Mouse (Mus musculus): Measurements from ENCODE around the gene Sfi1.
"Not testable (repeated sequence)": the region's sequence is repeated elsewhere in the genome, so short reads cannot be mapped to it uniquely, and the experiment has no call there.

Sfi1 gene

DNA sequence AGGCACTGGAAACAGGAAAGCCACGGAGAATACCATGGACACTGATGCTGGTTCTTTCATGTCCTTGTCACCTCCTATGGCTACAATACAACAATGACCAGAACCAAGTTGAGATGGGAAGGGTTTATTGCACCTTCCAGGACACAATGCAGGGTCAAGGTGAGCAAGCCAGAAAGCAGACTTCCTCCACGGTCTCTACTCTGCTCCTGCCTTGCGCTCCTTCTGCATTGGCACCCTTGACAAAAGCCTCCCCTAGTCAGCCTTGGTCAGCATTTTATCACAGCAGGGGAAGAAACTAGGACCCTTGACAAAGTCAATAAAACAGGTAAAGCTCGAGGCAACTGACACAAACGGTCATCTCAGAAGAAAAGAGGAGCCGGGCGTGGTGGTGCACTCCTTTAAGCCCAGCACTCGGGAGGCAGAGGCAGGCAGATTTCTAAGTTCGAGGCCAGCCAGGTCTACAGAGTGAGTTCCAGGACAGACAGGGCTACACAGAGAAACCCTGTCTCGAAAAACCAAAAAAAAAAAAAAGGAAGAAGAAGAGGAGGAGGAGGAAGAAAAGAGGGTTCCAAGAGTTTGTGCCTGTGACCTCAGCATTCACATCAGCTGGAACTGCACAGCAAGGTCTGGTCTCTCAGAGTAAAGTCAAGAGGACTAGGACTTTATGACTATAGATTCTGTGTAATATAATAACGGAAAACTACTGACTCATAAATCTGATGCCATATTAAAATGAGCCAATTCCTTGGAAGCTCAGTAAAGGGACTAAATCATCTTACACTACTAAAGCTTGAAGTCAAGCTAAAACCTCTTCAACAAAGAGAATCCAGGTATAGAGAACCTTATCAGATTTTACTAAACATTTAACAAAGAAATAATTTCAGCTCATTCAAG is 19.6 kb downstream of the Sfi1 start:
- DNase-seq (ENCODE audit: low spot score) = peak; percentile 81

DNA sequence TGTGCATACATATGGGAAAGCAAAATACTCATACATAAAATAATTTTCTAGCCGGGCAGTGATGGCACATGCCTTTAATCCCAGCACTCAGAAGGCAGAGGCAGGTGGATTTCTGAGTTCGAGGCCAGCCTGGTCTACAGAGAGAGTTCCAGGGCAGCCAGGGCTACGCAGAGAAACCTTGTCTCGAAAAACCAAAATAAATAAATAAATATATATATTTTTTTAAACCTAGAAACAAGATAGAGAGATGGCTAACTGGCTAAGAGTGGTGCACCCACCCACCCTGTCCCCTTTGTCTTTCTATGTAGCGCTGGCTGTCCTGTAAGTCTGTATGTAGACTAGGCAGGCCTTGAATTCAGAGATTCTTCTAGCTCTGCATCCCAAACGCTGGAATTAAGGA is 20.7 kb downstream of the Sfi1 start:
- not testable (repeated sequence) for DNase-seq (ENCODE audit: low spot score)

DNA sequence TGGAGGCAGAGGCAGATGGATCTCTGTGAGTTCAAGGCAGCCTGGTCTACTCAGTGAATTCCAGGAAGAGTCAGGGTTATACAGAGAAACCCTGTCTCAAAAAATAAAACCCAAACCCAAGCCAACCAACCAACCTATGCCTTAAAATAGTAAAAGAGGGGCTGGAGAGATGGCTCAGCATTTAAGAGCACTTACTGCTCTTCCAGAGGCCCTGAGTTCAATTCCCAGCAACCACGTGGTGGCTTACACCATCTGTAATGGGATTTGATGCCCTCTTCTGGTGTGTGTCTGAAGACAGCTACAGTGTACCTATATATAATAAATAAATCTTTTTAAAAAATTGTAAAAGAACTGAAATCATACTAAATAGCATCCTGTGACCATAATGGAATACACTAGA is 21.3 kb downstream of the Sfi1 start:
- peak; percentile 63 for DNase-seq (ENCODE audit: low spot score)

DNA sequence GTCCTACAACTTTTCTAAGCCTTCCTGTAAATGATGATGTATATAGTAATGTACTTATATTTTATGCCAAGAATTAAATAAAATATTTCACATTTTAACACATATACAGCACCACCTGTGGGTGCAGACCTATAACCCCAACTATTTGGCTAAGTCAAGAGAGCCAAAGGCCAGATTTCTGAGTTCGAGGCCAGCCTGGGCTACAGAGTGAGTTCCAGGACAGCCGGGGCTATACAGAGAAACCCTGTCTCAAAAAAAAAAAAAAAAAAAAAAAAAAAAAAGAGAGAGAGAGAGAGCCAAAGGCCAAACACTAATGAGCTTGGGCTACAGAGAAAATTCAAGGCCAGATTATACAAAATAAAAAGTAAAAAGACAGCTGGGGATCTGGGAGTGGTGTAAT is 24.2 kb downstream of the Sfi1 start:
- DNase-seq (ENCODE audit: low spot score) = peak; percentile 36

DNA sequence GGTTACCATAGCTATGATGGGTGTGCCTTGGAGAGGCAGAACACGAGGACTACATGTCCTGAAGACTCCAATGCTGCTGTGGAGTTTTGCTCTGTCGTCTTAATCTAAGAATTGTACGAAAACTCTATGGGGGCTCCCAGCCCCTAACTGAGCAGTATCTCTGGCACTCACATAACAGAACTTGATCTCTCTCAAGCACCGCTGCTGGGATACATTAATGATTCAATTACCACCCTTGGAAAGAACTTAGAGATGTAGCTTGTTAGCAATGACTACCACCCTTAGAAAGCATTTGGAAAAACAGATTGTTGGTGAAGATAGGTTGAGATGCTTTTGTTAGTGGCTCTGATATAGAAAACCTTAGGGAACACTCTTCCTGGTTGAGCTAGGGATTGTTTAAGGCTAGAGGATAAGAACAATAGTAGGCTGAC is 25.7 kb downstream of the Sfi1 start:
- peak; percentile 60 for DNase-seq (ENCODE audit: low spot score)

DNA sequence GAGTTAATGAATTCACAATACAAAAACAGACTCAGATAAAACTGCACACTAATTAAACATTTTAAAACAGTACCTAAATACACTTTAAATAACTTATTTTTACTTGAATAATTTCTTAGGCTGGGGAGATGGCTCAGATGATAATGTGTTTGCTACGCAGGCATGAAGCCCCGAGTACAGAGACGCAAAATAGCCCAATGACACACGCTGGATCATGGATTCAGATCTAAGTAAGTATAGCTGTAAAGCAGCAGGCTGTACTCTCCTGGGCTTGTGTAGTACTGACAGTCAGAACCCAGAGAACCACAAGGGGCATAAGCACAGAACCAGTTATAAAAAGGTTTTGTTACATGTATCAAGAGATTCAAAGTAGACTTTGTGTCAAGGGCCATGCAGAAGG is 26.1 kb downstream of the Sfi1 start:
- not testable (repeated sequence) for DNase-seq (ENCODE audit: low spot score)

DNA sequence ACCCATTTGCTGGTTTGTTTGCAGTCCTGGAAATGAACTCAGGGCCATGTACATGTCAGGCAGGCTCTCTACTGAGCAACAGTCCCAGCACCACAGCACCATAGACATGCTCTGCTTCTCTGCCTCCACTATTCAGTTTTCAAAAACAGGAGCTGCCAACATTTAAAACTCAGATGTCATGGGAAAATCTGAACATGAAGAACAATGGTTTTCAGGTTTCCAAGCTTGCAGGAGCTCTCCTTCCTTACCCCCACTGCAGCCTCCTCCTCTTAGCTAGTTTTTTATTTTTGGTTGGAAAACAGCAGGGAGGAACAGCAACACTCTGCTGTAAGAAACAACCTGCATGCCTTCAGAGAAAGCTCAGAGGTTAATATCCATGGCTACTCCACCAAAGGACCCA is 26.9 kb downstream of the Sfi1 start:
- DNase-seq (ENCODE audit: low spot score) = not testable (repeated sequence)

DNA sequence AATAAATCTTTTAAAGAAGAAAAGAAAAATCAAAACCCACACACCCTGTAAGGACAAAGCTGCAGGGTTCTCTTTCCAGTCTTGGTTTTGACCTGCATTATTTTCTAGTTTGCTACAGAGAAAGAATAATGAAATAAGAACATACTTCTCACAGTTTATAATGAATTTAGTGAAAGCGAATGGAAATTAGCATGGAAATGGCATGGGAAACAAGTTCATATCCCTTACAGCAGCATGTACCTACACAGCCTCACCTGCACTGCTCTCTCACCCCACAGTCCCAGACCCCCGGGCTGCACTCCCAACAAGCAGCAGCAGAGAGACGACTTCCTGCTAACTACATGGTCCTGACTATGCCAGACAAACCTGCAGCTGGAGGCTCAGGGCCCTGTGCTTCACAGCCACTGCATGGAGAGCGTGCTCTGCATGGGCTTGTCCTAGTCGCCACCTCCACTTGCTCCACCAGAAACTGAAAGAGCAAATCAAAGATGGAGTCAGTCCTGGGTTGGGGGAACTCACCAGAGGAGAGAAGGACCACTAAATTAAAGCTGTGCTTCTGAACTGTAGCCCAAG is 28.0 kb downstream of the Sfi1 start:
- DNase-seq (ENCODE audit: low spot score) = not testable (repeated sequence)

DNA sequence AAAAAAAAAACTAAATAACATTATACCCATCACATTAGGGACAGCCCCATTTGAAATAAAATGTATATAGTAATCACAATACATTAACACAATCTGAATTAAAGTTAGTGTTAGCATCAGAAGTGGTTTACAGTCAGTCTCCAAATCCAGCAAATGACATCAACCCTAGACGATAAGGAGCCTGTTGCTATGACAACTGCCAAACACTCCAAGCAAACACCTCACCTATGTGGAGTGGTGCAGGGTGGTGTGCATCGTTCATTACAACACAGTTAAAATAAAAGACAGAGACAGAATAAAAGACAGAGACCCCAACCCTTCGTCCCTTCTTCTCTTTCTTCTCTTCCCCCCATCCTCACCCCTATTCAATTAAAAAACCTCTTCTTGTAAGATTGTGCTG is 29.6 kb downstream of the Sfi1 start:
- DNase-seq (ENCODE audit: low spot score) = not testable (repeated sequence)

DNA sequence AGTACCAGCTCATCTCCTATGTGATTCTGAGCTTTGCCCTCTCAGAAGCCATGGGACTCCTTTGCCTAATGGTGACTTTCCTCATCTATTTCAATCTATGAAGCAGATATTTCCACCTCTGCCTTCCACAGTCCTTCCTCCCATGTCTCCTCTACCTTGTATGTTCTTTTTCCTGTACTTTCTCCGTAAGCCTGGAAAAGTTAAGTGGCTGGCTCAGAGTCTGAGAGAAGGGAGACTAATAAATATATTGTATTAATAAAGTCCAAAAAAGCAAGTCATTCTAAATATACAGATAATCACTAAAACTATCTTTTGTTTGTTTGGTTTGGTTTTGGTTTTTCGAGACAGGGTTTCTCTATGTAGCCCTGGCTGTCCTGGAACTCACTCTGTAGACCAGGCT is 30.1 kb downstream of the Sfi1 start:
- DNase-seq (ENCODE audit: low spot score) = peak; percentile 46

DNA sequence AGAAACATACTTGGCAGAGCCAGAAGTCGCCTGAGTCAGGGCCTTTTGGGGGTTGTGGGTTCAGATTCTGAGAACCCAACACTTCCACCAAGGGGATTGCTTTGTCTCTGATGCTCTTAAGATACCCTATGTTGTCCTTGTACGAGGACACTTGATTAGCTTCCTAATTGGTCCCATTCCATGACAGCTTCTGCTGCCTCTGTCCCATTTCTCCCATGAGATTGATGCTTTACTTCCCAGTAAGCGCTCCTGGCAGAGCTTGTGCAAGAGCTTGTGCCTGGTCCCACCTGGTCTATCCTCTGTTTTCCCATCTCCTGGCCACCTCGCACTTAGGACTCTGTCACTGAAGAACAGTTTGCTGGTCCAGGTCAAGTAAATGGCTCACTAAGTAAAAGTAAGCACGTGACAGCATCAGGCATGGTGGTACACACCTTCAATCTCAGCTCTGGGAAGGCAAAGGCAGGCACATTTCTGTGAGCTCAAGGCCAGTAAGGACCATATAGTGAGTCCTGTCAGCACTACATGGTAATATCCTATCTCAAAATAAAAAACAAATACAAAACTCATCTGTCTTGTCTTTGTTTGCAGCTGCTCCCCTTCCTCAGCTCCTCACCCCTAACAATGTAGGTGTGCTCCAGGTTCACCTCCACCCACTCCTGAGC is 30.9 kb downstream of the Sfi1 start:
- peak; percentile 79 for DNase-seq (ENCODE audit: low spot score)

DNA sequence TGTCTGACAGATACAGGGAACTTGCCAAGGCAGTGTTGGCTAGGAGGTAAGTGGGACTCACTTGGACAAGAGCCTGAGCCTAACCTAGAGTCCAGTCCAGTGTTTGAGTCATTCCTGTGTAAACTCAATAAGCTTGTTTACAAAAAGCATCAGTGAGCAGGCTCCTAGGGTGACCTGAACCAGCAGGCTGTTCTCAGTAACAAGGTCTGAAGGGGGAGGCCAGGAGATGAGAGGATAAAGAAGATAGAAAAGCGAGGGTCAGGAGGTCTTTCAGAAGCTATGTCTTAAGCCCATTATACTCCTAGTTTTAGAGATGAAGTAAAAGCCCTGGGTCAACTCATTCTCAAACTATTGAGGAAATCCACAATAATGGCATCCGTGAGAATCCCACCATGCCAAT is 31.9 kb downstream of the Sfi1 start:
- peak; percentile 75 for DNase-seq (ENCODE audit: low spot score)

DNA sequence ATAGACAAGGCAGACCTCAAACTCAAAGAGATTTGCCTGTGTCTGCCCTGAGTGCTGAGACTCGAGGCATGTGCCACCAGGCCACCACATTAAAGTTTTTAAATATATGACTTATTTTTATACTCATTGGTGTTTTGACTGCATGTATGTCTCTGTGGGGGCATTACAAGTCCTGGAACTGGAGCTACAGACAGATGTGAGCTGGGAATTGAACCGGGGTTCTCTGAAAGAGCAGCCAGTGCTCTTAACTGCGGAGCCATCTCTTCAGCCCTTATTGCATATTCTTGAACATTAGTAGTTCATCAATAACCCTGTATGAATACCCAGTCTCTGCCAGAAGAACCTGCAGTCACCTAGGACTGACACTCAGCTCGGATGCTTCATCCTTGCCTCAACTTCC is 34.5 kb downstream of the Sfi1 start:
- not testable (repeated sequence) for DNase-seq (ENCODE audit: low spot score)

DNA sequence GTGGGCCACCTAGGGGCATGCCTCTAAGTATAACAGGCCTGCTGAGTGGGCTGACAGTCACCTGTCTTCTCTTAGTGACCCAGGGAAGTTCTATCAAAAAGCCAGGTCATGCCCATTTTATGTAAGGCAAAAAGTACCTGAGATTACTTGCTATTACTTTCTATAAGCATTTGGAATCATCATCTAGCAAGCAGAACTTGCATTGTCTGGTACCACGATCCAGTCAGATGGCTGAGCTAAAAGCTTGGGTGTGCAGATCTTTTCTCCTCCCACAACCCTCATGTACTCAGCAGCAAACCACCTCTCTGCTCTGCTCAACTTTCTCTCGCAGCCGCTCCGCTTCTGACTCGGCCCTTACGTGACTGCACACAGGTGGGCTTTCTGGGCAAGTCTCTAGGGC is 35.3 kb downstream of the Sfi1 start:
- DNase-seq (ENCODE audit: low spot score) = peak; percentile 36

DNA sequence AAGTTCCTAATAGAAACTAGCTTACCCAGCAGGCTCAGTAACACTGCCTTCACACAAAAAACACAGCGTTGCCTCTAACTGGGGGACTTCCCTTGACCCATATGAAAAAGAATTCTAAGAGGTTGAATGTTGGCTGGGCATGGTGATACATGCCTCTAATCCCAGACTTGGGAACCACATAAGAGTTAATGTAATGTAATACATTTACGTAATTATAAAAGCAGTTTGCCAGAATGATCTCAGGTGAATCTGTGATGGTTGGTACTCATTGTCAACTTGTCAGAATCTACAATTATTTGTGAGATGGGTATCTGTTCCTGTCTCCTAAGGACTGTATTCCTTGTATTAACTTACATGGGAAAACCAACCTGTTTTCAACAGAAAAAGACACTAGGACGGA is 36.3 kb downstream of the Sfi1 start:
- not testable (repeated sequence) for DNase-seq (ENCODE audit: low spot score)

DNA sequence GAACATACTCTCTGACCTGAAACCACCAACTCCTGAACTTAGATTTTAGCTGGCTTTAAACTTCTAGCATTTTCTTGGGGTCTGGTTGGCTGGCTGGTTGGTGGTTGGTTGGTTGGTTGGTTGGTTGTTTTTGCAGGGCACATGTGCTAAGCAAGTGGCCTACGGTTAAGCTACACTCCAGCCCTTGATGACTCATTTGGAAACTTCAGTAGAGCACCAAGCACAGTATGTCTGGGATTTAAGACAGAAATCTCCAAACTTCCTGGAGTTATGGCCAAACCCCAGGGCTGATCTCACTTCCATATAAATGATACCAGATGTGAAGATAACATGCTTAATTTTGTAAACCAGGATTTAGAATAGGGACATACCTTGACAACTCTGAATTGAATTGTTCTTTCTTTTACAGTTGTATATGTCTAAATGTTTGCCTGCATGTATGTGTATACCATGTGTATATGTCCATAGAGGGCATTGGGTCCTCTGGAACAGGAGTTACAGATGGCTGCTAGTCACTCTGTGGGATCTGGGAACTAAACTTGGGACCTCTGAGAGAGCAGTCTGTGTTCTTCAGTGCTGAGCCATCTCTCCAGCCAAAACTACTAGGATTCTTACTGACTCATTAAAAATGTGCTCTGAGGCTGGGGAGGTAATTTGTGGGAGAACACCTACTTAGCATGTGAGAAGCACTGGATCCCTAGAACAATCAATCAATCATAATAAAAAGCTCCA is 39.4 kb downstream of the Sfi1 start:
- DNase-seq (ENCODE audit: low spot score) = peak; percentile 70

DNA sequence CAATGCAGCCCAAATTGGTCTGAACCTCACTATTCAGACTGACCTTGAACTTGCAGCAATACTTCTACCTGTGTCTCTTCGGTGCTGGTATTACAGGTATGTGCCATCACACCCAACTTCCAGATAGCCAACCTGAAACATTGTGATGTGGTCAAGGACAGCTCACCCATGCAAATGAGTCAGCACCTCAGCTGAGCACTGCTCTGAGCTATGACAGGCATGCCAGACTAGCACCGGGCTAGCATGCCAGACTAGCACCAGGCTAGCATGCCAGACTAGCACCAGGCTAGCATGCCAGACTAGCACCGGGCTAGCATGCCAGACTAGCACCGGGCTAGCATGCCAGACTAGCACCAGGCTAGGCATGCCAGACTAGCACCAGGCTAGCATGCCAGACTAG is 41.9 kb downstream of the Sfi1 start:
- DNase-seq (ENCODE audit: low spot score) = peak; percentile 37

DNA sequence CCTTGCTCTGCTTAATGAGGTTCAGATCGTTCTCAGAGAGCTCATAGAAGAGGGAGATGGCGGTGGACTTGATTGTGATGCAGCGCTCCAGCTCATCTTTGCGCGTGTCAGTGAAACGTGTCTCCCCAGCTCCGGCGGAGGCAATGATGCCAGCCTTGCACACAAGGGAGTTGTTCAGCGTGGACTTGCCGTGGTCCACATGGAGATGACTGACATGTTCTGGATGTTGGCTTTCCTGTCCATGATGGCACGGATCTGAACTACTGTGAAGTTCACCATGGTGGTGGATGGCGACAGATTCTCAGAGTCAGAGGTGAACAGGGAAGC is 42.6 kb downstream of the Sfi1 start:
- not testable (repeated sequence) for DNase-seq (ENCODE audit: low spot score)

DNA sequence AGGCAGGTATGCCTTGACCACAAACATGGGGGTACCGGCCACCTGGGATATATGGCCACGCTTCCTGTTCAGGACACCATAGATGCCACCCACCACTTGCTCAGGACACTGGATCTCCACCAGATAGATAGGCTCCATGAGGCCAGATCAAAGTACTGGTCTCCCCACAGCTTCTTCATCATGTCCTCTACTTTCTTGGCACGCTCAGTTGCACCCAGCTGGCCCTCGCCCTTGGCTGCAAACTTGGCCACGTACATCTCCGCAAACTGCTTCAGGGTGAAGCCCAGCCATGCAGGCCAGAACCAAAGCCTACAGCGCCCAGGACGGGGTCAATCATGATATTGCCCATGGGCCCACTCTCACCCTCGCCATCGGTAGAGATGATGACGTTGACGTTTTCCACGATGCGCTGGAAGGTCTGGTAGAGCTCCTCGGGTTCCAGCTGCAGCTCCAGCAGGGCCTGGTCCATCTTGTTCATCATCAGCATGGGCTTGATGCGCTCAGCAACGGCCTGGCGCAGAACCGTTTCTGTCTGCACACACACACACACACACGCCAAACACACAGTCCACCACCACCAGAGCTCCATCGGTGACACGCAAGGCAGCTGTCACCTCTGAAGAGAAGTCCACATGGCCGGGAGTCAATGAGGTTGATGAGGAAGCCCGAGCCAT is 43.1 kb downstream of the Sfi1 start:
- peak; percentile 59 for DNase-seq (ENCODE audit: low spot score)

DNA sequence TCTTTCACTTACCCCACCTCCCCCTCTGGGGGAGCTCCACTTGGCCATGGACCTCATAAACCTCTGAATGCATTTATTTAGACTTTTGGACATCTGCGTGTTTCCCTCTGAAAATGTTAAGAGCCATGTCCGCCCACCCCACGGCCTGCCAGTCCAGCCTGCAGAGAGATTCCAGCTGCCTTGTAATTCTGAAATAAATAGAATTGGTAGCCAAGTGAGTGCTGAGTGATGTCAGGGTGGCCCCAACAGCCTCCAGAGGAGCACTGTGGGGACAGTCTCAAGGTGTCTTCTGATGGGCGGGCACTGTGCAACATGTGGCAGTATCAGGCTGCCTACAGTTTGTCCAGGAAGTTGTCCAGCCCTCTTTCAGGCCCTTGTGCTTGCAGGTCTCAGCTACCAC is 43.8 kb downstream of the Sfi1 start:
- DNase-seq (ENCODE audit: low spot score) = not testable (repeated sequence)

DNA sequence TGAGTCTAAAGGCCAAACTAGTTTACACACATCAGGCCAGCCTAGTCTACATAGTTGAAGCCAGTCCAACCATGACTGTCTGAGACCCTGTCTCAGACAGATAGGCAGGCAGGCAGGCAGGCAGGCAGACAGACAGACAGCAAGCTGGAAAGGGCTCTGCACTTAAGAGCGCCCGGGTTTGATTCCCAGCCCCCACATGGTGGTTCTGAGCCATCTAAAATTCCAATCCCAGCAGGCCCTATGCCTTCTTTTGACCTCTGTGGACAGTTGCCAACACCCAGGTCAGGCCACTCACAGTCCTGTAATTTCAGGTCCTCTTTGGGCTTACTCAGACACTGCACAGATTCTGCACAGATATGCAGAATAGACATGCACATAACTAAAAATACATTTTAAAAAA is 46.5 kb downstream of the Sfi1 start:
- DNase-seq (ENCODE audit: low spot score) = not testable (repeated sequence)
